Mouse (Mus musculus) urinary bladder, postnatal 4 days (tissue): ENCODE data around the gene Xpa.

Experiments
- DNase-seq, 2 experiments: peaks; one replicate each; pipeline ENCODE4 v3.0.0; 2021 to 2022; ENCODE audit warnings: low spot score in 2 of 2

The Xpa gene

GRCm38 (mm10) chr4:46146881-46147280 is 49.2 kb downstream of the Xpa start:
- DNase-seq = no peak

GRCm38 (mm10) chr4:46144323-46144722 is 51.8 kb downstream of the Xpa start:
- DNase-seq = no peak

GRCm38 (mm10) chr4:46138287-46139222 is 57.6 kb downstream of the Xpa start, which contains the start of the genes Ncbp1 and Tstd2:
Gene Ncbp1 (plus strand): TSS chr4:46138613.
Gene Tstd2 (minus strand): TSS chr4:46138694.
- DNase-seq = peak; percentile 89 to 90

- no peak for DNase-seq
Measured at GRCm38 (mm10) chr4:46137629-46138286, 58.4 kb downstream of the Xpa start.

- no peak for DNase-seq
Measured at GRCm38 (mm10) chr4:46131791-46132190, 64.3 kb downstream of the Xpa start.

- no peak for DNase-seq
Measured at GRCm38 (mm10) chr4:46130221-46130620, 65.9 kb downstream of the Xpa start.

GRCm38 (mm10) chr4:46129311-46130004 is 66.7 kb downstream of the Xpa start:
- no peak for DNase-seq

GRCm38 (mm10) chr4:46126541-46126940 is 69.6 kb downstream of the Xpa start:
- peak; percentile 36 to 69 for DNase-seq

GRCm38 (mm10) chr4:46123358-46123757 is 72.8 kb downstream of the Xpa start:
- DNase-seq = no peak

GRCm38 (mm10) chr4:46120767-46121166 is 75.3 kb downstream of the Xpa start:
- DNase-seq = no peak

- no peak for DNase-seq
Measured at GRCm38 (mm10) chr4:46119514-46120094, 76.5 kb downstream of the Xpa start.

- no peak for DNase-seq
Measured at GRCm38 (mm10) chr4:46117536-46117935, 78.6 kb downstream of the Xpa start.

GRCm38 (mm10) chr4:46116544-46117175 is 79.5 kb downstream of the Xpa start:
- DNase-seq = no peak

- DNase-seq = no peak
Measured at GRCm38 (mm10) chr4:46115308-46115707, 80.8 kb downstream of the Xpa start.

GRCm38 (mm10) chr4:46111361-46111760 is 84.8 kb downstream of the Xpa start:
- DNase-seq = no peak

- no peak for DNase-seq
Measured at GRCm38 (mm10) chr4:46110084-46110483, 86.0 kb downstream of the Xpa start.
